In genomic region chr13:96923134-96923533, GRCm38 (mm10) we compare ENCODE assay signal across 10 mouse cellular contexts. TPM values are rescaled to one million over a fixed set of nuclear protein-coding genes. Genes with fewer than 3 reads are reported as not detected.
DNase-seq lines count a peak whose midpoint lies in the region.
"Not testable (repeated sequence)": the region's sequence is repeated elsewhere in the genome, so short reads cannot be mapped to it uniquely, and the experiment has no call there.
"Had no signal": no experiment of that assay in that cellular context is flagged by ENCODE, and none has a peak within 500 bp of the region (broad histone marks: within the 10 kb centered on the region; RNA-seq: fewer than 3 reads in every experiment).

No protein-coding gene starts in this region.

- H3K27ac ChIP-seq in heart, embryonic 10.5 days, result not testable (repeated sequence)

- H3K36me3 ChIP-seq in heart, embryonic 10.5 days, result not testable (repeated sequence)

- H3K4me3 ChIP-seq in heart, embryonic 10.5 days, result not testable (repeated sequence)

- H3K27me3 ChIP-seq in heart, embryonic 10.5 days (ENCODE audit: insufficient read depth, poor library complexity, severe bottlenecking), result peaks cover 31% of the 10 kb centered on the region

- not testable (repeated sequence) for H3K4me1 ChIP-seq in heart, embryonic 10.5 days

- H3K9me3 ChIP-seq in heart, embryonic 10.5 days, result not testable (repeated sequence)

- DNase-seq in ES-CJ7 (ENCODE audit: low read depth, low spot score) (peak; percentile 29), R1 (ENCODE audit: low read depth, low spot score) (peak; percentile 27), ZHBTc4 (ENCODE audit: low read depth, low spot score) (peak; percentile 54)
- peak; percentile 67 for DNase-seq in heart, adult 11 months
- DNase-seq in heart, embryonic 10.5 days (ENCODE audit: low spot score), result peak; percentile 42
- DNase-seq in neural tube, embryonic 10.5 days (ENCODE audit: extremely low spot score, low spot score), result peak; percentile 9
- peak; percentile 19 for DNase-seq in testis, postnatal 10 days (ENCODE audit: low spot score)

- 89% methylated on average over 4 of the region's 4 CpGs for WGBS in heart, embryonic 10.5 days

RNA-seq across cellular contexts. Expression of gene Gcnt4, which starts 1.4 kb away (rescaled TPM):
- 0.28 and 0.49 TPM in 2 replicates for polyA plus RNA-seq in heart, embryonic 10.5 days (2016; fragmentation: Nextera tagmentation; extraction: Ambion mirVana)
- polyA plus RNA-seq: activated CD4-positive, CD25-positive, alpha-beta regulatory T cell, adult 4 months; CD4-positive, CD25-positive, alpha-beta regulatory T cell, adult 4 months; G1E had no signal

Comparison
In these comparisons a context has a peak if more than half of its experiments do, and no peak if none do; other contexts are left out.
1. DNase-seq: peak in every context shown above with its lines; median percentile 67 in heart, adult 11 months; 54 in ZHBTc4; 42 in heart, embryonic 10.5 days; 29 in ES-CJ7; 27 in R1; 19 in testis, postnatal 10 days; 9 in neural tube, embryonic 10.5 days.